Mouse (Mus musculus): ENCODE measurements around the gene Polg.

Polg gene

DNA sequence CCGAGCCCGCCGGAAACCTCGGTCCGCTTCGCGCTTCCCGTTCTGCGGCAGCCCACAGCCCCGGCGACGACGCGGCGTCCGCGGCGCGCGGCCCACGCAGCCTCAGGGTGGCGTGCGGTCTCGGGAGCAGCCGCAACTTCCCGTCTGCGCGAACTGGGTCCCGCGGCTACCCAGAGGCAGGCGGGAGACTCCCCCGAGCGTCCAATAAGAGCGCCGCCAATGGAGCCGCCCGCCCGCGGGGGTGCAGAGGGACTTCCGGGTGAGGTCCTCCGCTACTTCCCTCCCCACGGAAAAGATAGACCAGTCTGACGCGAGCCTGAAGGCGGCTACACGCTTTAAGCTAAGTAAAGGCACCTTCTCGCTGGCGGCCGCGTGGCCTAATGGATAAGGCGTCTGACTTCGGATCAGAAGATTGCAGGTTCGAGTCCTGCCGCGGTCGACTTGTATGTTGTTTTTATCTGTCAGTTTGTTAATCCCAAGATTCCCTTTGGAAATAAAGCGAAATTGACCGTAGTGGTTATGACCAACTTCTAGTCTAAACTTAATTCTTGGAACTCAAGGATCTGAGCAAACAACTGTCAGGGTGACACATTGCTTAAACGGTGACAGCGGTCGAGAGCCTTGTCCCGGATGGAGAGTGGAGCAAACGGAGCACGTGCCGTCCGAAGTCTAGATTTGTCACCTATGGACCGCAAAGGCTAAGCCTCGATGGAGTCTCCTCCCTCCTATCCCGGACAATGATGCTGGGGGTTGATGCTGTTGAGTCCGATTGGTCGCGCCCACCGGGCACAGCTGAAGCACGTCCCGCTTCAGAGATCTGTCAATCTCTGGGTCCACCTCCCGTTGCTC, at the start of gene Polg:
Gene Polg, minus strand, starts transcription at position 310 of the 849 bp plus-strand sequence.
- peak; percentile 99 for DNase-seq (ENCODE audit: low spot score in 2 of 2)

DNA sequence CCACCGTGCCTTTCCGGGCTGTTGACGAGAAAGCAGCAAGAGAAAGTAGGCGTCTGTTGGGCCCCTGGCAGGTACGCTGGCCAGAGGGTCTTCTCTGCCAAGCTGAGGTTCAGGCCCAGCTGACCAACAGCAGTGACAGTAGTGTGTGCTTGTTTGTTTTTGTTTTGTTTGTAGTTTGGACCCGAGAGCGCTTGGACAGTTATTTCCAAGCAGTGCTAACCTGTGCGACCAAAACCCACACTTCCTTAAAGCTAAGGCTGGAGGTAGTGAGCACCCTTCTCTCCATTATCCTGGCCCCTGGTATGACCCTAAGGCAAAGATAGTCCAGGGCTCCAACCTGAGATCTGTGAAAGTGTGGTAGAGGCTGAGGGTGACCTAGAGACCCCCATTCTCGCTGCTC, 49.7 kb upstream of the Polg start:
- DNase-seq (ENCODE audit: low spot score in 2 of 2) = no peak

DNA sequence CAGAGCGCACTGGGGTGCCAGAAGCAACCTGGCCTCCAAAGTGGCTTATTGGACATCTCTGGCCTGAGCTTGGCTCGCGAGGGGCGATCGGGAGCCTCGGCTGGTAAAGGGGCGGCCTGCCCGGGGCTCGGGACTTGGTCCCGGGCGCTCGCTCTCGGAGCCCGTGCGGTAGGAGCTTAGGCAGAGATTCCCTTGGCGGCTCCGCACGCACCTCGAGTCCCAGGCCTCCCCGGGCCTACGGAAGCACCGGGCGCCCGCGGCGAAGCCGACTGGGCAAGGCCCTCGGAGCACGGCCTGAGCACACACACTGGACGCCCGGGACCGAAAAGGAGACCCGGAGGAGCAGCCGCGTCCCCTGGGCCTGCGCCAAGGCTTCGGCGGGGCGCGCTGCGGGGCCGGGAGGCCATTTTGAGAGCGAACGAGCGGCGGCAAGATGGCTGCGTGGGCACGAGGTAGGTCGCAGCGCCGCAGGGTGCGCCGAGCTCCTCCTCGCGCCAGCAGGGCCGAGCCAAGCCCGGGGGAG, 49.1 kb upstream of the Polg start:
- no peak for DNase-seq (ENCODE audit: low spot score in 2 of 2)

DNA sequence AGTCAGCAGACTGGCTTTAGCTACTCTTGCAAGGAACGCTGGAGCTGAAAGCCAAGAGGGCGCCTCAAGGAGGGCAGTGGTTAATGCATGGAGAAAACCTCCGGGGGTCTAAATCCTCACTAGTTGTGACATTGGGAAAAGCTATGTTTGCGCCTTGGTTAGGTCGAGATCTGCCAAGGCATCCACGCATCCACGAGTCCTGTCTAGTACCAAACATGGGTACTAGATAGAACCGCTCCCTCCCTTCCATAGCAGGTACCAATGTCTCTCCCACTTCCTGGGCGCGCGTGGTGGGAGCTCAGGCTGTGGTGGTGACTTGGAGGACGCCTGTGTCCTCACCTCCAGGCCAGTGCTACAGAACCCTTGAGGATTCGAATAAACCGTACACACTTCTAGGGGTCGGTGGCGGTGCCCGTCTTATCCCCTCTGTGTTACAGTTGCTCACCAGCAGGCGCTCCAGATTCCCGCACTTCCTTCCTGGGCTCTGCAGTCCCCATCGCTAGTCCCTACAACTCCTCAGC, 48.3 kb upstream of the Polg start:
- DNase-seq (ENCODE audit: low spot score in 2 of 2) = no peak

DNA sequence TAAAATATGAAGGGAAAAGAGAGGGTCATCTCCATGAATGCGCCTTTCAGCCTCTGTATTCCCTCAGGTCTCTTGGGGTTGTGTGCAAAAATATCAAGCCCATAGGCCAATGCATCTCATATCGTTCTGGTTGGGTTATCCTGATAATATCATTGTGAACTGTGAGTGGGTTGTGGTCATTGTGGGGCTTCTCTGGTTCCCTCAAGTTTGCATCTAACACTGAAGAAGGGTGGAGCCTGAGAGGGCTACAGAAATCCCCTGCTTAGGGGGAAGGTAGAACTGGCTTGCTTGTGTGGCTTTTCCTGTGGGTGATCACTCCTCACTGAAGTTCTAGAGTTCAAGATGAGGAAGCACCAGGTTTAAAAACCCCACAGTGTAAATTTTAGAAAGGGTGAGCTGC, 47.3 kb upstream of the Polg start:
- no peak for DNase-seq (ENCODE audit: low spot score in 2 of 2)

DNA sequence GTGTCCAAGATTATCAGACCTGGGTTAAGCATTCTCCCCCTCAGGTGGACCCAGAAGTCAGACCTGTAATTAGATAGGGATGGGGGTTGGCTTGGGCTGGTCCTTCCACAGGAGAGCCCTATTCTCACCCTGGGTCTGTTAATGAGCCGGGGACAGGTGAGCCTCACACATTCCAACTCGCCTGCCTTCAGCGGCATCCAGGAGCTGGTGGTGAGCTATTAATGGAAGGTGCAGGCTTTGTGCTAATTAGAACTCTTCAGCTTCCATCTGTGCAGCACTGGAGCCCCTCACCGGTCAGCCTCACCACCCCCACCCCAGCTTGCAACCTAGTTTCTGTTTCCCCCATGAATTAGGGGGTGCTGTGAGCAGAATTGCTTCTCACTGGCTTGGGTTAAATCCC, 46.3 kb upstream of the Polg start:
- DNase-seq (ENCODE audit: low spot score in 2 of 2) = no peak

DNA sequence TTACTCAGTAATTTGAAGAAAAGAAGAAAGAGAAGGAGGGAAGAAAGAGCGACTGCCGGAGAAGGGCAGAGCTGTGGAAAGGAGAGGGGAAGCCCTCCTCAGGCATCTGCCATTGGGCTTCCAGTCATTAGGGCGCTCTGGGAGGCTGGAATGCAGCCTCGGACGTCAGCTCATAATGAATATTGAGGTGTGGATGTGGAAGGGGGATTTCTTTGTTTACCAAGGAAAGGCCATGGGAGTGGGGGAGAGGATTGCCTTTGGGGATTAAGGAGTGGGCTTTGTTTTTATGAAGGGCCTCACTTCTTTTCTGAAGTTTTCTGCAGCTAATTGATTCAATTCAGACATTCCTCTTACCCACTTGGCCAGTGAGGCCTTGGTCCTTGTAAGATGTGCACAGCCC, 45.5 kb upstream of the Polg start:
- no peak for DNase-seq (ENCODE audit: low spot score in 2 of 2)

DNA sequence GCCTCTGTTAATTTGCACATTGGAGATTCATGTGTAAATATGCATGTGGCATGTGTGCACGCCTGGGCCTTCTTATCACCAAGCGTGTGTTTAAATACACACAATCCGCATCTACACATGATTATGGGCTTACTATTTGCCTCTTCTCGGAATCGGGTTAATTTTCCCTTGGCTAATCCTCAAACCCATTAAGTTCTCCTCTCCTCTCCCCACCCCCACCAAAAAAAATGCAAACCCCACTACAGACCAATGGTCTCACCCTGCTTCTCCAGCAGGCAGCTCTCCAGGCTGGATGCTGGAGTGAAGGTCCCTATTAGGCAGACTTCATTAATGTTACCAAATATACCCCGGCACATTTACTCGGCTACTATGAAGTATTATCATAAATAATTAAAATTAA, 45.0 kb upstream of the Polg start:
- no peak for DNase-seq (ENCODE audit: low spot score in 2 of 2)

DNA sequence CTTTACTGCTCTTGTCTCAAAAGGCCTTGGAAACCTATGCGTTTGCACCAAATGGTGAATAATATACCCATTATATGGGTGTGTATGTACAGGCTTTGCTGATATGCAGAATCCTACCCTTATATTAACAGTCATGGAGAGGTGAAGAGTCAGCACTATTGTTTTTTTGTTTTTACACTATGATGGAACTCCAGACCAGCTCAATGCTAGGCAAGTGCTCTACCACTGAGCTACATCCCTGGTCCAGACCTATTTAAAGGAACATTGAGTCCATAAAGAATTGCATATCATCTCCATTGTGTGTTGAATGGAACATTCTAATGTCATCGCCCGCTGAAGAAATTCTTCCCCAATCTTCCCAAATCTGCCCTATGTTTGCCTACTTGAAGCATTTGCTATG, 44.5 kb upstream of the Polg start:
- no peak for DNase-seq (ENCODE audit: low spot score in 2 of 2)

DNA sequence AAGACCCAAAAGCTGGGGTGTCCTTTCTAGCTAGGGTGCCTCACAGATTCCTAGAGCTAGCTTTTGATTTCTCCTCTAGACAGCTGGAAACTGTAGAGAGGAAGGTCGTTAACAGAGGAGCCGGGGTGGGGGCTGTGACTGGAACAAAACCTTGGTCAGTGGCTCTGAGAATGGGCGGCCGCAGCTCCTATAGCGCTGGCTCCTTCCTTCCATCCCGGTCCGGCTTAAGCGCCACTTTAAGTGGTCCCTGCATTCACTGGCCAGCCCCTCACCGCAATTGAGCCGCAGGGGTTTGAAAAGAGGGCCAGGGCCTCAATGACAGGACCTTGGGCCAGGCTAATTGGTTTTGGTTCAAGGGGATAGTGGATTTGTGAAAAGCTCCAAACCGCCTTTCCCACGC, 43.5 kb upstream of the Polg start:
- DNase-seq (ENCODE audit: low spot score in 2 of 2) = no peak

DNA sequence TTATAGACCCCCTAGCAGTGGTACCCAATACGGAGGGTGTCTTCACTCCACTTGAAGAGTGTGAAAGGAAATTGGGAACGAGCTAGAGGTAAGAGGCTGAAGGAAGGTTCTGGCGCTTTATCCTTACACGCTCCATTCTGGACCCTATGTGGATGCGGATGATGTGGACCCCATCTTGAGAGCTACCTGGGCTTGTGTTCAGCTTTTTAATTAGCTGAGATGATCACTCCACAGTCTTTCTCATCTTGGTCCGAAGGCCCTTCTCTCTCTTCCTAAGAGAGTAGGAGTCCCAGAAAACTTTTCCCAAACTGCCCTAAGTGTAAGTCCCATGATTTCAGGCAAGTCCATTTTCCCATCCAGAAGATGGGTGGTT, 43.1 kb upstream of the Polg start:
- no peak for DNase-seq (ENCODE audit: low spot score in 2 of 2)

DNA sequence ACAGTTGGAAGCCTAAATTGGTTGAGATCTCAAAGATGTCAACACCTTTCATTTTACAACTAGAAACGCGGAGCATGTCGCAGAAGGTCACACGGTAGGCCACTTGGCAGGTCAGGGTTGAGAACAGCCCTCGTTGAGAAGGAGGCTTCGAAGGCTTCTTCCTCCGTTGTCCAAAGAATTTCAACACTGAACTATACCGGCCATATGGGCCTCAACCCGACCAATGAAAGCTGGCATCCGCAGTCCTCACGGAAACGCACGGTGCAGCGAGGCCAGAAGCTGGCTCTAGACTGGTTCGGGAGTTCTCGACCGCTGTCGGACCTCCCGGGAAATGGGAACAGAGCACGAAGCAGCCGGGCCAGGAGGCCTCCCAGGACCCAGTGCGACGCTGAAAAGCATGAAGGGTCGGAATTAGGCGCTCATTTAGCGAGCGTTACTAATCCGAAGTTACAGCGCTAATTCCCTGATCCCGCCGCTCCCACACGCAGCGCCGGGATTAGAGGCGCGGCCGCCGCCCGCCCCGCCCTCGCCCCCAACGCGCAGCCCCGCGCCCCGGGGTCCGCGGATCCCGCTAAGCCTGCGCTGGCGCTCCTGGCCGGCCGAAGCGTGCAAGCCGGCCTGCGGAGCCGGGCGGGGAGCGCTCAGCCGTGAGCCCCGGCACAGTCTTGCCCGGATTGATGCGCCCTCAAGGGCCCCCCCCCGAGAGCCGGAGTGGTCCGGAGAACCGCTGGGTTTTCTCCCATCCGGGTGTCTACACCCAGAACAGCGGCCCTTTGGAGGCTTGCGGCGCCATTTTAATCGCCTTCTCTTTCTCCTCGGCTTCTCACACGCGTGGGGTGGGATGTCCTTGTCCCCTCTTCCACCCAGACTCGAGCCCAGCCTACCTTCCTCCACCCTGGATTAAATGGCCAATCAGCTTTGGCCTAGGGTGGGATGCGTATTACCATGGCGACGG, 42.4 kb upstream of the Polg start:
- DNase-seq (ENCODE audit: low spot score in 2 of 2) = no peak

DNA sequence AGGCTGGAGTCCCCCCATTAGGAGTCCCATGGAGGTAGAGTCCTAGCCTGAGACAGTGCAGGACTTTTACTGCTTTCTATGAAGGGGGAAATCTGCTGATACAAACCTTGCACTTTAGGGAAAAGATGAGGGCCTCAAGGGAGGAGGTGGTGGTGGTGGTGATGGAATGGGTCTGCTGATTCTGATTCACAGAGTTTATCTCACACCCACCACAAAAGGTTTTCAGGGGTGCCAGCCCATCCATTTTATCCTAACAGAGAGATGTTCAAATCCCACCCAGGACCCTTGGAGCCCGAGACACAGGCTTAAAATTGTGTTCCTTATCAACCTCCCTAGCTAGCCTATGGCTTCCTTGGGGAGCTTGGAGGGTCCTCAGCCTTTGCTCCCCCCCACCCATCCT, 41.6 kb upstream of the Polg start:
- DNase-seq (ENCODE audit: low spot score in 2 of 2) = no peak

DNA sequence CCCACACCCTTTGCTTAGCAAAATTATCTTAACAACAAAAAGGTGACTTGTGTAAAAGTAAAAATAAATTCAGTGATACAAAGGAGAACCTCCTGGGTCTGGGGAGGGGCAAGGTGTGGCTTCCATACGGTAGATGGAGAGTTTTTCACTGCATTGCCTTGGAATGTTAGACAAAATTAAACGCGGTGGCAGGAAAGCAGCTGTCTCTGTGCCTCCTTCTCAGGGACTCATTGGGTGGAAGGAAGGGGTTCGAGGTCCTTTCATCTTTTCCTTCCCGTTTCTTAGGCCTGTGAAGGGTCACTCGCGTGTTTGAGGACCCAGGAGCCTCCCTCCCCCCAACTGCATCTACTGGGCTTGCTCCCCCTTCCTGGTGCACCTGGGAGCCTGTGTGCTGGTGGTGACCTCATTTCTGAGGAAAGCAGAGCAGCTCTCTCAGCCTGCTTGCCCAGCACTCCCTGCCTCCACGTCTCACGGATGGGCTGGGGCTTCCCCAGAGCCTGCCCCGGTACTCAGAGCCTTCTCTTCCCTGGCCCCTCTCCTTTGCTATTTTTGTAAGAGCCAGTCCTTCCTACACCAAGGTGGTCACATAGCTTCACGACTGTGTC, 41.0 kb upstream of the Polg start:
- no peak for DNase-seq (ENCODE audit: low spot score in 2 of 2)

DNA sequence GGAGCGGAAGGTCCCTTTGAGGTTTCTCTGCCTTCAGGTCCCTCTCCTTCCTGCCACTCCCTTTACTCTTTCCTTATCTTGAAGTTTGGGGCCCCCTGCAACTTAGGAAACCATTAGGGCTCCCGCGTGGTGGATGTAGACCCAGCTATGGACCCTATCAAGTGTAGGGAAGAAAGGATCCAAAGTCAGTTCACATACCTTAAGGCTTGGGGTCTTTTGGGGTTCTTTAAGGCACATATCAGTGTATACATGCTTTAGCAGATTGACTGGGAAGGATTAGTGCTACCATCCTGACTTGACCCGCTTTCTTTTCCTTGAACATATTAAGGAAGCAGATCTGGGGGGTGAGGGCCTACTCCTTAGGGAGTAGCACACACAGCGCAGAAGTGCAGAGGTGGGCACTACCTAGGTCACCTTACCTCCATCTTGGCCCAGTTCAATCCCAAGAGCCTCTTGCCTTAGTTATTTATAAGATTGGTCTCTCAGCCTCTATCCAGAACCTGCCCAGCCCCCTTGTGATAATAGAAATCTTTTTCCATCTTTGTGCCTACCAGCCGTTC, 40.4 kb upstream of the Polg start:
- no peak for DNase-seq (ENCODE audit: low spot score in 2 of 2)

DNA sequence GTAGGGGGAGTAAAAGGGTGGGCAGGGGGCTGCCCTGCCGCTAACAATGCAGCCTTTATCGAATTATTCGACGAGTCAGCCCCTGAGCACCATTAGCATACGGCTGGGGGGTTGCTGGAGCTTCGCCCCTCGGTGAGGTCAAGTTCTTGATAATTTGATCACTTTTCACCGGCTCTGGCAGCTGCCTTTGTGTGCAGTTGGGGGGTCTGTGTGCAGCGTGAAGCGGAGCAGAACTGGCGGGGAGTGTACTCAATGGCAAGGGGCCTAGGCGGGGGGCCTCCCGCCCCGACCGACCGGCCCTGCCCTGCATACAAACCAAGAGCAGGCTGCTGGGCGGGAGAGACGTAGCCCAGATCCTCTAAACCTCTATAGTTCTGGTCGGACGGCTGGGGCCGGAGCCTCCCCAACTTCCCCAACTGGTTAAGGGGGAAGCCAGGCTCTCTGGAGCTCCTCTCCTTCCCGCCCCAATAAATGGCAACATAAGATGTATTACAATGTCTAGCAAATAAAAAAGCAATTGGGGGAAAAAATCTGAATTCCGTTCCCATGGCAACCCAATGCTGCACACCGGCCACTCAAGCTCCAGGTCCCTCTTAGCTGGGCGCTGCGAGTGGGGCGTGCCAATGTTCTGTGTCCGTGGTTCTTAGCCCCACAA, 39.8 kb upstream of the Polg start:
- DNase-seq (ENCODE audit: low spot score in 2 of 2) = no peak

DNA sequence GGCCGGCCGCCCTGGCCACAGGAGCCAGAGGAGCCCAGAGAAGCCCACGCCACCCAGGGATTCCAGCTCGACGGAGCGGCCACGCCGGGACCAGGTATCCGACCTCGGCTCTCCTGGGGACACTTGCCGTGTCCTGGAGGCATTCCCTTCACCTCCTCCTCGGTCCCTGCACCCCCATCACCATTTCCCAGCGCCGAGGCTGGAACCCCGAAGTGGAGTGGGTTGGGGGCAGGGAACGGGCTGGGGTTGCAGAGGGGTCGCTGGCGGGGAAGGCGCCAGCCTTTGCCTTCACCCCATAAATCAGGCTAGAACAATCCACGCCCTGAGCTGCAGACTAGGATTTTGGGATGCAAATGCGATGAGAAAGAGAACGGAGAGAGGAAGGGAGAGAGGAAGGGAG, 39.2 kb upstream of the Polg start:
- no peak for DNase-seq (ENCODE audit: low spot score in 2 of 2)

DNA sequence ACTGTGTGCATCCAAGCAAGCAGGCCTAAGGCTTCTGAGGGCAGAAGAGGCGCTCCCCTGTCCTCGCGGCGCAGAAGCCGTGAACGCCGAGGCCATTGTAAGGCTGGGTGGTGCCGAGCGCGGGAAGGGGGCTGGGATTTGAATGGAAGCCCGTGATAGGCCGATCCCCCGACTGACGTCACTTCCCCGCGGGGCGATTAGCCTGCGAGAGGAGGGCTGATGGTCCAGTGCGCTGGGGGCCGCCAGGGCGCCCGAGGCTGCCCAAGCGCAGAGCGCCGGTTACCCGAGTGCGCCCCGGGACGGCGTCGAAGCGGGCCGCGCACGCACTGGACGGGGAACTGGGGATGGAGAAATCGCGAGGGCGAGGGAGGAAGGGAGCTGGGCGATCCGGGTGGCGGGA, 38.6 kb upstream of the Polg start:
- DNase-seq (ENCODE audit: low spot score in 2 of 2) = no peak

DNA sequence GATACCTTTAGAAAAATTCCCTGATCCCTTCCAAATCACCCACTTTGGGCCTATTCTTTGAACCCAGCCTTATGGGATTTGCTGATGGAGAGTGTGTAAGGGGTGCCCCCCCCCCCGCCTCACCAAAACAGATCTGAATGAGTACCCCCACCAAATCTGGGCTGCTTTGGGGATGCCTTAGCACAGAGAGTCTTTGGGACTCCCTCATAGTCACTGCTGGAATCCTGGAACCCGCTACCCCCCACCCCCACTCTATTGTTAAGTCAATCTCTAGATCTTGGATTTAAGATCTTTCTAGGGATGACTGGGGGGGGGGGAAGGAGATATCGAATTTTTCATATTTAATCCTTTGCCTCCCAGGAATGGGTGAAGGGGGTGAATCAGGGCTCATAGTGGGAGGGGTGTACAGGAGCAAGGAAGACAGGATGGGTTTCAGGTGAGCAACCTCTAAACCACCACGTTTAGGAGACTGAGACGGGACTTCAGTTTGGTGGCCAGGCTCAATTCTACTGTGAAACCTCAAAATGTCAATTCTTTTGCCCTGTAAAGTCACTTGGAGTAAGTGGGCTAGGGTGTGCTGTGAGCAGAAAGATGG, 37.6 kb upstream of the Polg start:
- no peak for DNase-seq (ENCODE audit: low spot score in 2 of 2)

DNA sequence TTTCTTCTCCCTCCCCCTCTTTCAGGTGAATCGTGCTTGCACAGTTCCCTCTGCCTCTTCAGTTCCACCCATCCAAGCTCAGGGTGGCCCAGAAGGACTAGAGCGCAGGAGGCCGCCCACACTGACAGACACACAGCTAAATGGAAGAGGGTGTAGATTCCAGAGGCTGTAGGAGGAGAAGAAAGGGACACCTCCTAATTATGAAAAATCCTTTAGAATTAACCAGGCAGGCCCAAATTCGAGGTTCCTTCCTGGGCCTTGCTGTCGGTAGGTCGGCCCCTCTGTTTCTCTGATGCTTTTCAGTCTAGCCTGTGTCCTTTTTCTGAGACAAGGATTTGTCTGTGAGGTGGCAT, 36.9 kb upstream of the Polg start:
- DNase-seq (ENCODE audit: low spot score in 2 of 2) = no peak

Measured in urinary bladder, adult 18-20 months (tissue).